Mouse (Mus musculus) thymus, postnatal 4 days (tissue): ENCODE results near the gene Cabp7.
A peak's percentile ranks its signal among the peaks of the same experiment; 100 is the strongest.

Source experiments
- DNase-seq: peaks from one replicate; pipeline ENCODE4 v3.0.0; 2021

Cabp7 gene

GRCm38 (mm10) chr11:4746733-4747132 is at the start of gene Cabp7:
Cabp7 (minus strand) TSS chr11:4746778.
- DNase-seq = peak; percentile 32

GRCm38 (mm10) chr11:4793006-4793405 is 46.4 kb upstream of the Cabp7 start:
- no peak for DNase-seq

- no peak for DNase-seq
Measured at GRCm38 (mm10) chr11:4791549-4791948, 45.0 kb upstream of the Cabp7 start.

- no peak for DNase-seq
Measured at GRCm38 (mm10) chr11:4789691-4790090, 43.1 kb upstream of the Cabp7 start.

GRCm38 (mm10) chr11:4784629-4785142 is 38.1 kb upstream of the Cabp7 start:
- no peak for DNase-seq

- no peak for DNase-seq
Measured at GRCm38 (mm10) chr11:4783116-4783515, 36.5 kb upstream of the Cabp7 start.

- DNase-seq = no peak
Measured at GRCm38 (mm10) chr11:4780927-4781326, 34.3 kb upstream of the Cabp7 start.

- peak; percentile 89 for DNase-seq
Measured at GRCm38 (mm10) chr11:4772925-4773324, 26.3 kb upstream of the Cabp7 start.

- no peak for DNase-seq
Measured at GRCm38 (mm10) chr11:4771756-4772155, 25.2 kb upstream of the Cabp7 start.

- no peak for DNase-seq
Measured at GRCm38 (mm10) chr11:4769881-4770280, 23.3 kb upstream of the Cabp7 start.

- DNase-seq = no peak
Measured at GRCm38 (mm10) chr11:4769293-4769692, 22.7 kb upstream of the Cabp7 start.

GRCm38 (mm10) chr11:4768399-4768798 is 21.8 kb upstream of the Cabp7 start:
- DNase-seq = no peak

GRCm38 (mm10) chr11:4764476-4764875 is 17.9 kb upstream of the Cabp7 start:
- no peak for DNase-seq

- DNase-seq = no peak
Measured at GRCm38 (mm10) chr11:4763631-4764030, 17.1 kb upstream of the Cabp7 start.

GRCm38 (mm10) chr11:4762511-4762910 is 15.9 kb upstream of the Cabp7 start:
- DNase-seq = no peak

GRCm38 (mm10) chr11:4761991-4762390 is 15.4 kb upstream of the Cabp7 start:
- no peak for DNase-seq

- DNase-seq = no peak
Measured at GRCm38 (mm10) chr11:4760438-4760837, 13.9 kb upstream of the Cabp7 start.

- no peak for DNase-seq
Measured at GRCm38 (mm10) chr11:4757789-4758158, 11.2 kb upstream of the Cabp7 start.

- no peak for DNase-seq
Measured at GRCm38 (mm10) chr11:4756984-4757788, 10.6 kb upstream of the Cabp7 start.

- DNase-seq = no peak
Measured at GRCm38 (mm10) chr11:4756460-4756859, 9.9 kb upstream of the Cabp7 start.

GRCm38 (mm10) chr11:4754867-4755266 is 8.3 kb upstream of the Cabp7 start:
- DNase-seq = no peak

GRCm38 (mm10) chr11:4754036-4754435 is 7.5 kb upstream of the Cabp7 start:
- peak; percentile 34 for DNase-seq

GRCm38 (mm10) chr11:4752836-4753235 is 6.3 kb upstream of the Cabp7 start:
- DNase-seq = no peak

GRCm38 (mm10) chr11:4750263-4750662 is 3.7 kb upstream of the Cabp7 start:
- peak; percentile 77 for DNase-seq

- peak; percentile 21 for DNase-seq
Measured at GRCm38 (mm10) chr11:4747285-4747684, 707 bp upstream of the Cabp7 start.
